Mouse (Mus musculus) spleen, adult 2 months (tissue): ENCODE data around the gene Fabp7.

Experiments used
- CTCF ChIP-seq: fragments of 200-500 bp; IDR thresholded peaks from 2 replicates; pipeline ENCODE4 v1.5.1; 2011; ENCODE audit warnings: mild to moderate bottlenecking, inconsistent platforms; ENCODE audit not compliant: insufficient read depth, insufficient read length, insufficient replicate concordance; ENCODE audit errors: extremely low read depth
- POLR2A ChIP-seq: fragments of 200-500 bp; IDR thresholded peaks from 2 replicates; pipeline ENCODE4 v1.6.1; 2011; ENCODE audit warnings: low read depth, low read length, inconsistent platforms

- TF ChIP-seq POLR2A (no peak), CTCF (no peak)
Observed at GRCm38 (mm10) chr10:57760694-57761093, 24.0 kb upstream of the Fabp7 start.
